Mouse (Mus musculus) cerebellum, postnatal 14 days (tissue): ENCODE results near the gene Trio.

ENCODE experiments used
- DNase-seq, 2 experiments: peaks; one replicate each; pipeline ENCODE4 v3.0.0; 2021; ENCODE audit warnings: mixed read lengths in 2 of 2

Trio gene

DNA sequence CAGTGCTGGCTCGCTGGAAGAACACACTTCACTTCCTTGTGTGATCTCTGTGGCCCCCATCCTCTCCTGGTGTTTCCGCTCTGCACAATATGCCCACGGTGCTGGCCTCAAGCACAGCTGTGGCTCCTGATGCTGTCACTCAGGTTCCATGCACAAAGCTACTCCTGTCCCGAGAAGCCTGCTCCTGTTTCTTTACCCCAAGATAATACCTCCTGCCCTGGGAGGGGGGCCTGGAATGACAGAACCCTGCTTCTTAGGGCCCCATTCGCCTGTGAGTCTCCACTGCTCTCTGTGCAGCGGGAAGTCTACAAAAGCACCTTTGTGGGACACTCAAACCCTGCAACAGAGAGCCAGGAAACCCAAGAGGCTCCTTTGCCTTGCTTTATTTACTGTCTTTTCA is 232.4 kb downstream of the Trio start:
- DNase-seq = no peak

DNA sequence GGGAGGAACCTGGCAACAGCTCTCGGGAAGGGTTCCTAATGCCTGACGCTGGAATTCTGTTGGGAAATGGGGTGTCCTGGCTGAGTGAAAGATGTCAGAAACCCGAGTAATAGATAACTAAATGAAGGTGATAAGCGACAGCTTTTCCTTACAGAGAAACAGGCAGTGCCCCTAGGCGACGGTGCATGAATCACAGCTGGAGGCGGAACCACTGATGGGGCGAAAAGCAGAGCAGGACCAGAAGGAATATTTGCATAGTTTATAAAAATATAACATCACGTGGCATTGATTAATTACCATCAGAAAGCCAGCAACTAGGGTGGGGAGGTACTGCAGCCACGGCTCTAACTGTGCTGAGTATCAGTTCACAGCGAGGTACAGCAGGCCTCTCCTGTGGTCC is 233.2 kb downstream of the Trio start:
- no peak for DNase-seq

- DNase-seq = no peak
These were observed 234.5 kb downstream of the Trio start for GRCm38 (mm10) chr15:27791141-27791540.

DNA sequence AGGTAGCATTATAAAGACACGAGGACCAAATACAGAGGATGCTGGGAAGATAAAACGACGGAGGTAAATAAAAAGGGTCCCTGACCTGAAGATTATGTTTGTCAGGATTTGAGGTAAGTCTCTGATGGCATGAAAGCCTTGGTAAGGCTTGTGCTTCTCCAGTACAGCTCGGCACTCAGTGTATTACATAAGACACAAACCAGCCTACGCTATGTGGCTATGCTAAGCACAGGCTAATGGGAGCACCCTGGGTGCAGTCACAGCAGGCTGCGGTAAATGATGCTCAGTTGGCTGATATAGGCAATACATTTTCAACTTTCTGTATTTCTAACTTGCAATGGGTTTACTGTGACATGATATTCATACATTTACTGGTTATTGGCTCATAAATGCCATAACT is 234.9 kb downstream of the Trio start:
- no peak for DNase-seq

GRCm38 (mm10) chr15:27789325-27789724 is 236.3 kb downstream of the Trio start:
- no peak for DNase-seq

DNA sequence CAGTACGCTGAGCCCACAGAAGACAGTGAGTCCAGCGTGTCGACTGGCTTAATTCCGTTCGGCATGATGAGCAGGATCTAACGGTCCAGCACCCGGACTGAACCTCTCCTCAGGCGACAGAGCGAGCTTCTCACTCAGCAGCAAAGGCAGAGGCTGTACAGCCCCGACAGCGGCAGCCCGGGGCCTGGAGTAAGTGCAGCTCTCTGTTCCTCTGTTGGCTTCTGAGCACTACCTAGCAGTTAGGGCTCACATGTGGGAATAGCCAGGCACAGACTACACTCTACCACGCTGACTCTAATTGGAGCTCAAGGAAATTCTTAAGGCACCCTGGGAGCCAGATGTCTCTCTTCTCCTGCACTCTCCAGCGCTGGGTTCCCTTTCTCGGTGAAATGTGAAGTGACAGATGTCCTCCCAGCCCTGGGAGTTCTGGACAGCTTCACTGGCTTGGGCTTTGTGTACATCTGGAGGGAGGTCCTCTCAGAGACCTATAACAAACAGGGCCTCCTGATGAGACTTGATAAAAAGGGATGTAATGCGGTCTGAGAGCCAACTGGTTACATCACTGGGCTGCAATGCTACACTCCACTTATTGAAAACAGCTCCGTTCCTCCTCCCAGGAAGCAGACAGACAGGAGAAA is 237.4 kb downstream of the Trio start:
- DNase-seq = peak in 1 of 2 experiments; percentile 40

- peak; percentile 39 to 65 for DNase-seq
These were observed 238.5 kb downstream of the Trio start for GRCm38 (mm10) chr15:27787151-27787550.

GRCm38 (mm10) chr15:27786418-27786817 is 239.2 kb downstream of the Trio start:
- no peak for DNase-seq

DNA sequence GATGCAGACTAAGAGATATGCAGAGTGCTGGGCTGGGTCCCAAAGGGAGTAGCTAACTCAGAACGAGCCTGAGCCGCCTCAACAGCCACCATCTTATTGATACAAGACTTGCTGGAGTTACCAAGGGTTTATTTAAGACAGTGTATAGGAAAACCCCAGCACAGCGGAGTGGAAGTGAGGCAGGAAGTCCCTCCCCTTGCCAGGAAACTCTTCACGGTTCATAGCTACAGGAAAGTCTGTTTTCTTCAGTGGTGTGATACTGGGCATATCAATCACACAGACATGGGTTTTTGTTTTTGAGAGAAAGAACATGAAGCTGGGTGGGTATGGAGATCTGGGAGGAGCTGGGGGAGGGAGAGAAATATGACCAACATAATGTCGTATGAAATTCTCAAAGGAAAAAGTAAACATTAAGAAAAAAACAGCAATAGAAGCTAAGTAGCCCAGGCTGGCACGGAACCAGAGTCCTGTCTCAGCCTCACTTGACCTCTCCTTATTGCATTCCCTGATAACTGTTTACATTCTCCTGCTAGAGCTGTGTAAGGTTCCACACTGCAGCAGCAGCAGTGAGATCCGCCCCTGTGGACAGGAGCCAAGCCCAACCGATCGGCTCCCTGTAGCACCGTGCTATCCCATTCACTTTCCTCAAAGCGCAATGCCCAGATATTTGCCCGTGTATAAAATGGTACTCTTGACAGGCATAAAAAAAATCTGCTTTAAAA is 240.2 kb downstream of the Trio start:
- DNase-seq = peak; percentile 51 to 60

DNA sequence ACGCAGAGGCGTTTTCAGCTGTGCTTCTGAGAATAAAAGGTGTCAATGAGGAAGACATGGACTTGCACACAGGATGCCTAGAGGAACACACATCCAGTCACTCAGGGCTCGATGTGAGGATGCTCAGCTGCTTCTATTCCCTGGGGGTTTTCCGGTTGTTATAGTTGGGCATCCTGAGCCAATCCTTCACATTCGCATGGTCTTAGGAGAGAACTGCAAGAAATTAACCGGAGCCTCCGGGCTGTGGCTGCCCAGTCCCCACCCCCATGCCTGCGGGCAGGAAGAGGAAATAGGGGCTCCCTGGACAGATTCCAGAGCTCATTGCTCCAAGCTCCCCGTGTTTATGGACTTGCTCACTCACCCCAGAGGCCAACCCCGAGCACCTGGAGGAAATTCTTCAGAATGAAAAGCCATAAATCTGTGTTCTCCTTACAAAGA is 241.5 kb downstream of the Trio start:
- DNase-seq = no peak

DNA sequence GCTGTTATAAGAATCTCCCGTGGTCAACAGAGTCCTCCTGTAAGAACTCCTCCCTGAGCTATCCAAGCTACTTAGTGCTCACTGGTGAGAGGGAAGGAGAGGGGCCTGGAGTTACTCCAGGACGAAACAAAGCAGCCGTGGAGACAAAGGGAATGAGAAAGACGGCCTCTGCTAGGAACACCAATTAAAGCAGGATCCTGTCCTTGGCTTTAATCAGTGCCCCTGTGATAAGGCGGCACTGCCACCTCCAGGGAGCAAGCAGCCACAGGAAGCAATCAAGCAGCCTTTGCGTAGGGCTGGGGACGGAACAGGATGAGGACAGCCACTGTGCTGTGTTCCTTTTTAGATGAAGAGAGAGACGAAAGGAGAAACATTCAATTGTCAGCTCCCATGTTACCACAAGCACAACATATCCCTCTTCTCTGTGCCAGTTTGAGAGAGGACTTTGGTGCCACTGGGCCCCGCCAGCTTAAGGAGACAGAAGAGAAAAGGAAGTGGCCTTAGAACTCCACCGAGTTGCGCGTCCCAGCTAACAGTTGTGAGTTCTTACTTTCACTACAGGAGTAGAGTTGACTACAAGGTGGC is 242.0 kb downstream of the Trio start:
- DNase-seq = no peak

DNA sequence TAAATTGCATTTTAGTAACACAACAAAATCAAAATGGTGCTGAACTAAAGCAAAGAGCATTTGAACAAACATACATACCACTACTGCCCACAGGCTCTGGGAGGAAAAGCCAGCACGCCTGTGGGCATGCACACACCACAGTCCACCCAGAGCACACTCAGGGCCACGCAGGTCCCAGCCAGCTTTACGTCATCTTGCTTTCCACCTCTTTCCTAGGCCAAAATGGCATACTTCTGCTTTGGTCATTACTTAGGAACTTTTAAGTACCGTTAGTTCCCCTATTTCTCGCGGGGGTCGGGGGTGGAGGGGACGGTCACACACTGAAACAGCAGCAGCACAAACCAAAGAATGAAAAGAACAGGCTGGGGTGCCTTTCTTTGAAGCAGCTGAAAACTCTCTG is 242.6 kb downstream of the Trio start:
- no peak for DNase-seq

DNA sequence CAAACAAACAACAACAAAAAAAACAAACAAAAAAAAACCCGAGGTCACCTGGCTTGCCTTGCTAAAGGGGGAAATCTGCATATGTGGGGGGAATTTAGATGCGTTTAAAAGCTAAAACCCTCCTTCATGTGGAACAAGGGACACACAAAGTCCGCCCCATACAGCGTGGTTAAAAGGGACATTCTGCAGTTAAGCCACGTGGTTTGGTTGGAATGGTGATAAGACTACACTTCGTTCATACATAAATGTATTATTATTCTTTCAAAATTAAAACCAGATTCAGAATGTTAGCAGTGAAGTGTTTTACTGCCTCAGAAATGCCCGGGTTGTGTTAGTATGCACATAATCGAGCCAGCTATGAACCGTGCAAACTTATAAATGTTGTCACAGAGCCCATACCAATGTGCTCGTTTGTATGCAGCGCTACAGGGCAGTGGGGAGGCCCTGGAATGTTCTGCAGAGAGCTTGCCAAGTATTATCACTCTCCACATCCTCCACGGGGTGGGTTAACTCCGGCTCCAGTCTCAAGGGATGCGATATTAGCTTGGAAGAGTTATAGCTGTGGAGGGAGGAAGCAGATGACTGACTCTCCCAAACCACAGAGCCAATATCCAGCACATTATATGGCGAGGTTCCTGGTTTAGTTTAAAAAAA is 243.1 kb downstream of the Trio start:
- DNase-seq = no peak

DNA sequence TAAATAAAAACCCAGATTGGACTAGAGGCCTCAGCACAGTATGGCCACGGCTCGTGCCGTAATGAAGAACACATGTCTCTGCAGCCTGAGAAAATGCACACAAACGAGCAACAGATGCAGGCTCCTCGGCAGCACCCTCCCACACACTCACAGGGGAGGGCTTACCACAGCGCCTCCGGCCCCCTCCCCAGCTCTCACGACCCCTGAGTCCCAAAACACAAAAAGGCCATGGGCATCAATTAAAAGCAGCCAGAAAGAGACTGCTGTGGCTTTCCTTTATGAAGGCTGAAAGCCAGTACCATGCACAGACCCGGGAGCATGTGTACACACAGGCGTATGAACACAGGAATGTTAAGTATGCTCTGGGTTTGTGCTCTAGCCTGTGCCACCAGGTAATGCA is 245.8 kb downstream of the Trio start:
- no peak for DNase-seq

DNA sequence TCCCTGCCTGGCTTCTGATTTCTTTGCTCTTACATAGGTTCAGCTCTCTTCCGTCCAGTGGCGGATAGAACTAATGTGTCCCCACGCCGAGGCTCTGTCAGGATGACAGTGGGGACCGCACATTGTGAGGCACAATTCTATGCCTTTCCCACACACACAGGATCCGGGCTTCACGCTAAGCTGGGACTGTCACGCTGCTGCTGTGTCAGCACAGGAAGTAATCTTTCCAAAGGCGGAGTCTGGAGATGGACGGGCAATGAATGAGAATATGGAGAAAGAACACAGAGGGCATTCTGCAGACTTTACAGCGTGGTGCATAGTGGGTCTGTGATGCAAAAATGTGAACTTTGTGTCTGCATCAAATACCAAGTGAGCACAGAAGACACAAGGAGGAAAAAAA is 246.2 kb downstream of the Trio start:
- DNase-seq = no peak

GRCm38 (mm10) chr15:27778256-27778655 is 247.4 kb downstream of the Trio start:
- no peak for DNase-seq

DNA sequence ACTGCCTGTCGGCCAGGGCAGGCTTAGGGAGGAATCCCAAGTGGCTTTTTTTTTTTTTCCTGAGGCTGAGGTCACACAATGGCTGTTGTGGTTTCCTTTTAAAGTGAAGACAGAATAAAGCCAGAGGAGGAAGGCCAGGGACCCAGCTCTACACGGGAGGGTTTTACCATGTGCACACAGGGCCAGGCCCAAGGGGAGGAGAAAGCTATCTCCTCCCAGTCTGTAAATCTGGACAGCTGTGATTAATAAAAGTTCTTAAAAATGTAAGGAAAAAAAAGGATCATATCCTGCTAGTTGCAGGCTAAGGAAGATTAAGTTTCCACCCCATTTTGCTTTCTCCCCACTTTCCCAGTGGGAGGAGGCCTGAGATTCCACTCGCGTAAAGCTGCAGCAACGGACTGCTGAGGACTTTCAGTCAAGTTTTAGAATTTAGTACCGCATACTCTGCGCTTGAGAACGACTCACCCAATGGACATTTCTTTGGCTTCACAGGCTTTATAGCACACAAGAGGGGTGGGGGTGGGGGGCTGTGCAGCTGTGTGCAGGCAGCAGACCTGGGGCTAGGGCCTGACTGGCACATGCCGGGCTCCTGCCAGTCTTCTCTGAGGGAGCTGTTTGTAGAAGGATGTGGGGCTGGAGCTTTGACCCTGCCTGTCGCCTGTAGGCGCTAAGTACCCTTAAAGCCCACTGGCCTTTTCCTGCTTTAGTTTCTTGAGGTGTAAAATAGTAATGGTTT is 248.0 kb downstream of the Trio start:
- no peak for DNase-seq

GRCm38 (mm10) chr15:27774481-27774880 is 251.2 kb downstream of the Trio start:
- no peak for DNase-seq

DNA sequence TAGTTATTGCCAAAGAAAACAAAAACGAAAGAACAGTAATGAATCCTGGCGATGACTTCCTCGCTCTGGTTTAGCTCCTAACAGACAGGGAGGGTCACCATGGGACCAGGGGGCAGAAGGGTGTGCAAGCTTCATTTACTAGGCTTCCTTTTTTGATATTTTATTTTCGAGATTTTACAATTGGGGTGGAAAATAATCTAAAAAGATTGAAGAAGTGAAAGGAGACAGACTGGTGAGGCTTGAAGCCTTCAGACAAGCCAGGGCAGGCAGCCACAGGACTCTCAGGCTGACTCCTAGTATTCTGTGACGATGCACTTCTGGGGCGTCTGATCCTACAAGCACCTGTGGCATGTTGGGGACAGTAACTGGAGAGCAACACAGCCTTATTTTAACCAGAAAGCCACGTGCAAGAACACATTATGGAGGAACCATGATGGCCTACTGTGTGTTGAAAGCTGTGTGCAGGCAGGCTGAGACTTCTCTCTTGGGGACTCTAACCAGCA is 253.5 kb downstream of the Trio start:
- no peak for DNase-seq

DNA sequence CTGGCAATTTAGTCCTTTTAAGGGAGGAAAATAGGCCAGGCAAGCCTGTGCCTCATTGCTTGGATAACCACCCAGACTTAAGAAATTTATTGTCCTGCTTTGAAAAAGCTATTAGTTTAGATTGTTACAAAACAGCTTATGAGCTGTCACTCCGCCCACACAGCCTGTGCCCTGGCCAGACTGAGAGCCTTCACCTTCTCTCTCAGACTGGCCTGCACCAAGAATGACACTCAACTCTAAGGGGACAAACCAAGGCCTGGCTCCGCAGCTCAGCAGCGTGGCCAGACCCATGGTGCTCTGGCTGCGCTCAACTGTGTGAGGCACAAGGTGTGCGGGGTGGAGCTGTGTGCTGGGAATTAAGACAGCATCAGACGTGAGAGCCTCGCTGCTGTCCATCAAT is 254.1 kb downstream of the Trio start:
- no peak for DNase-seq

GRCm38 (mm10) chr15:27770513-27771196 is 255.0 kb downstream of the Trio start:
- no peak for DNase-seq

DNA sequence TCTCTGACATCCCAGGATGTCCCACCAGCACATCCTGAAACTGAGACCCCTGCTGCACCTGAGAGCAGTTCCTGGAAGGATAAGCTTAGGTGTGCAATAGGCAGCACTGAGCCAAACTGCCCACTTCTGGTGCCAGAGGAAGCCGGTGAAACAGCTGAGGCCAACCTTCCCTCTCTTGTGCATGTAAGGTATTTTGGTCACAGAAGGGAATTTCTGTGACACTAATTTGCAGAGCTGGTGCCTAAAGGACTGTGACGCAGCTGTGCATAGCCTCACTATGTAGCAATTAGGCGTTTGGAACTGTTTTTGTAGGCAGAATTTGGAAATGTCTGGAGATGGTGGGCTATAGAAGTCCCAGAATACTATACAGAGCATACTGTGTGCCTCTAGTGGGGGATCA is 264.2 kb downstream of the Trio start:
- DNase-seq = no peak
